Mouse (Mus musculus): ENCODE results near the gene Slc11a2.
A peak's percentile ranks its signal among the peaks of the same experiment; 100 is the strongest.
"Not testable (repeated sequence)": the region's sequence is repeated elsewhere in the genome, so short reads cannot be mapped to it uniquely, and the experiment has no call there.

Slc11a2 gene

DNA sequence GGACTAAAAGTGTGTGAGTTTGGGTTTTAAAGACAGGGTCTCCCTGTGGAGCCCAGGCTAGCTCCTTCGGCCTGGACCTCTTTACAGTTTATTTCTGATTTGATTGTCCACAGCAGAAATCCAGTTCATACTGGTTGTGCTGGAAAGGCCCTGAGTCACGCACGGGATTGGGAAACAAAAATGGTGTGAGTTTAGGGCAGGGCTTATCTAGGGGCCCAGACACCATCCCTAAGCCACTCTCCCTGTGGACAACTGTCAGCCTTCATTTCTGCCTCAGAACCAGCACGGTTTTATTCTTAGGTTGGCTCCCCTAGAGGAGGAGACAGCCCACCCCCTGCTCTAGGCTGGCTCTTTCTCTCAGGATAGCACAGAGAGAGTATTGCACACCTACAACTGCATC is 8.4 kb upstream of the Slc11a2 start:
- DNase-seq (ENCODE audit: low spot score): no peak

DNA sequence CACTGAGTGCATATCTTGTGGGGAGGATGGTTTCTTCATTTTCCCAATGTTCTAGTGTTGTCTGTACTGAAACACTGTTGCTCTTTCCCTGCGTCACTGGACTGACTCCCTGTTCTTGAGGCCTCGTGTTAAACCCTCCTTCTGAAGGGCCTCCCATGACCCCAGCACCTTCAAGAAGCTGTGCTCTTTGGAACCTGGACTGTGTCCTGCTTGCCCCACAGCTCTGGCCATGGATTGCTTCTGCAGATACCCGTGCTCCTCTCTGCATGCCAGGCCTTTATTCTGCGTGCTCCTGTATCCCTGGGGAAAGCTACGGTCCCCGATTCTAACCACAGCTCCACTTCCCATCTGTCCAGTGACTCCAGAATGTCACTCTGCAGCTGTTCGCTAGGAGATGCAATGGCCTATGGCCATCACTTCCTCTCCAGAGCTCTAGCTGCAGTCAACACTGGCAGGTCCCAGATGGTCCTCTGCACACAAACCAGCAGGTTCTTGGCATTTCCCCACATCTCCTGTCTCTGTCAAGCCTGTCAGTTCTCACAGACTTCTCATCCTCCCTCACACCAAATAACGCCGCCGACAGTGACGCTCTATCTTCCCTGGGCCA is 5.2 kb upstream of the Slc11a2 start:
- no peak for DNase-seq (ENCODE audit: low spot score)

DNA sequence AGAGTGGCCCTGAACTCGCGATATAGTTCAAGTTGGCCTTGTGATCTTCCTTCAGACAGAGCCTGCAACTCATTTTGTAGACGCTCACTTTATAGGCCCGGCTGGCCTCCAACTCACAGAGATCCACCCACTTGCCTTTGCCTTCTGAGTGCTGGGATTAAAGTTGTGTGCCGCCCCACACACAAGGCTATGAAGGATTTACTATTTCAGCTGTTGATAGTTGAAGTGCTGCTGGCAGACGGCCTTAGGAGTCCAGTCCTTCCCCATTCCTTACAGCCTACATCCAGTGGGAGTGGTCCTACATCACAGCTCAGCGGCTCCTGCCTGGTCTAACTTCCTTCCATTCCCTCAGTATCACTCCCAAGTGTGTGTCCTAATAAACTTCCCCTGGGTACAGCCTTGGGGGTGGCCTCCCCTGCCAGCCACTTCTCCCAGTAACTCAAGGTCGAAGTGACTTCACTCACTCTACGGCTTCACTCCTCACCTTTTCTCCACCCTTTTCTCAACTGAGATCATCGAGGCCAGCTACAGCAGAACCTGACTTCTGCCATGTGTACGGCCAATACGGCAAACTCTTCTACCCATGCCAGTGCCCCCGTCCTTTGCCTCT is 3.5 kb upstream of the Slc11a2 start:
- DNase-seq (ENCODE audit: low spot score): no peak

DNA sequence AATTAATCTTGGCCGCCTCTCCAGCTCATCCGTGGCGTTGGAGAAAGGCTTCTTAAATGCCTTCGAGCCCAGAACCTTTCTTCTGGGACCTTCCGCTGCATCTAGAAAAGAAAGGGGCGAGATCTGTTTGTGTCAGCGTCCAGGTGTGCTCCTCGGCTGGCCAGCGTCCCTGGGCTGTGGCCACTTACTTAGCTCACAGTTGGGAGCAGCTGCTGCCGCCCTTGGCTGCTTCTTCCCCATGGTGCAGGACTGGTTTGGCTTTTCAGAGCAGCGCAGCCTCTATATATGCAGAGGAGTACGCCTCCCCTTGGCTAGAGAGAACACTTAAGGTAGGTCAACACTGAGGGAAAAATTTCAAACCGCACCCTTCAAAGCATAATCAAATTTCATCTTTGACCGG is 956 bp downstream of the Slc11a2 start:
- no peak for DNase-seq (ENCODE audit: low spot score)

DNA sequence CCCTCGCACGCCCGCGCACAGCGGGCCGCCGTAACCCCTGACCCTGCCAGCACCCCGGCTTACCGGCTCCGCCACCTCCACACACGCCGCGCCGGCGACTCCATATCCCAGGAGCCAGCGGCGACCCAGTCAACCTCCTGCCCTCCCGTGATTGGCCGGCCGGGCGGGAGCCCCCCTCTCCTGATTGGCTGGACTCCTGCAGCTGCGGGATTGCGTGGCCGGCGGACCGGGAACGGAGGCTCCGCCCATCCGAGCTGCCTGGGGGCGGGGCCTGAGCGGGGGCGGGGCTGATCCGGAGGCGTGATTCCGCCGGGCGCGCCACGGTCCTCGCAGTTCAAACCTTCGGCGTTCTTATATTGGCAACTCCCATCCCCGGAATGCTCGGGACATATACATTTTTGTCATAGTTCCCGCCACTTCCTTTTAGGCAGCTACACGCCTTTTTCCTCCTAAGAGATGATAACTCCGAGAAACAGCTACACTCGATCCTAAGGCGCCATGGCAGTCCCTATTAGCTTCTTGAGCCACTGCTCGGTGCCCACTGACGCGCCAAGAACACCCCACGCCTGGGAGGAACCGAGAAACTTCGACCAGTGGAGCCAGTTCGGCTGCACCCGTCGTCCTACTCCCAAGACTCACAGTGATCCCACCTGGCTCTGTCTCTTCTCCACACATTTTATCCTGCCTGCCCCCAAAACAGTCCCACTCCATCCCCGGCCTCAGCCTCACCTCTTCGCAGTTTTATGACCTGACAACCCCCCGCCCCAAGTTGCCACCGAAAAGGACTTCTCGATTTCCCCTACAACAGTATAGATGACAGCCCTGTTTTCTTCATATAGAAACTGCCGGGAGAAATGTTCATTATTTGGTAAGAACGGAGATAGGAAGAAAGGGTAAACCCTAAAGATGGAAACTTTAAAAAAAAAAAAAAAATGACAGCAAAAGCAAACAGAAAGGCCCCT is 1.7 kb downstream of the Slc11a2 start:
- peak; percentile 96 for DNase-seq (ENCODE audit: low spot score)

DNA sequence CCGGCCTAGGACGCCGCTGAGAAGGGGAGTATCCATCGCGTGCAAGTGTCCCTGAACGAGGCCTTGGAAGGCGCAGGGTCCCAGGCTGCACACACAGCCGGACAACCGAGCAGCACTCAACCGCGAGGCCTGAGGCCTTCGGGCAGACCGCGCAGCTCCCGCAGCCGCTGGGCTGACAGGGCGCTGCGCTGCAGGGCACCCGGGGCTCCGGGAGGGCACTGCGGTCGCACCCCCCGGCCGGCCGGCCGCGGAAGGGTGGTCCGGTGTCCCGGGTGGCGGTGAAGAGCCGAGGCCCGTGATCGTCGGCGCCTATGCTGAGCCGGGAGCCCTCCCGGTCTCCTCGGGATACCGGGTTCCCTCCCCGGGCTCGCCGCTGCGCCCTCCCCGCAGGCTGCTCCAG is 2.4 kb downstream of the Slc11a2 start:
- DNase-seq (ENCODE audit: low spot score): no peak

DNA sequence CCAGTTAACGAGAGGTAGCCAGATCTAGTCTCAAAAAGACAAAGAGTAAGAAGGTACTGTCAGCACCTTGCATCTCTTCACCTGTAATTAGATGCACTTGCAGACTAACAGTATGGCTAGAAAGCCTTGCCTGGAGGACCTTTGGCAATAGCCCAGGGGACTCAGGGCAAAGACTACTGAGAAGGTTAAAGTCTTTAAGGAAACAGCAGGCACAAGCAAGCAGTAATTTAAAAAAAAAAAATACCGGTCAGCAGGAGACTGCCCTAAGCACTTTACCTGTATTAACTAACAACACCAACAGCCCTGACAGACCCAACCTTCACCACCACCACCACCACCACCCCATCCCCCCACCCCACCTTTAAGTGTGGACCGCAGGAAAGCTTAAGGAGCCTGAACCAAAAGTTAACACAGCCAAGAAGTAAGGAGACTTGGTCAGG is 3.1 kb downstream of the Slc11a2 start, which contains the start of gene Gm5475:
Gene Gm5475, plus strand, starts transcription at position 390 of the 440 bp plus-strand sequence.
- DNase-seq (ENCODE audit: low spot score): not testable (repeated sequence)

DNA sequence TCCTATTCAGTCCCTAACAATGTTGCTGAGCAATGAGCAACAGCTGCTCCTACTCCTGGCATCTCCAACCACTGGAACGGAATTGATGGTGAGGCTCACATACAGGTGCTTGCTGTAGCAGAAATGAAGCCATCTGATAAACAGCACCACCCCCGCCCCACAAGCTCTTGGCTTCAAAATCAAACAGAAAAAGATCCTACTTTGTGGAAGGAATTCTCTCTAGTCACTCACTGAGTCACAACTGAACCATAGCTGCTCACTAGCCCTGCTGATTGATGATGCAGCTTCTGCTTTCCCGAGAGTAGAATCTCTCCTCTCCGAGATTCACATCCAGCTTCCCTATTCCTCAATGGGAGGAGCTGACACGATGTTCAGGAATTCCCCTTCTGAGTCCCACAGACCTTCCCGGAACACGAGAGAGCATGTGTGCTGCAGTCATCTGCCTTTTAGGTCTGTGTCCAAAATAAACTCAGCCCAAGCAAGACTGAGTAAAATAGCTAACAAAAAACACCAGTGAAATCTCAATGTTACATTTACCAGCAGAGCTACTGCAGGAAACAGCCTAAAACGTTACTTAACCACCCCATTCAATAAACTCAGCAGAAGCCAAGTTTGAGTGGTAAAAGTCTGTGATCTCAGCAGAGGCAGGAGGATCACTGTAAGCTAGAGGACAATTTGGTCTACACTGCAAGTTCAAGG is 3.7 kb downstream of the Slc11a2 start:
- no peak for DNase-seq (ENCODE audit: low spot score)

DNA sequence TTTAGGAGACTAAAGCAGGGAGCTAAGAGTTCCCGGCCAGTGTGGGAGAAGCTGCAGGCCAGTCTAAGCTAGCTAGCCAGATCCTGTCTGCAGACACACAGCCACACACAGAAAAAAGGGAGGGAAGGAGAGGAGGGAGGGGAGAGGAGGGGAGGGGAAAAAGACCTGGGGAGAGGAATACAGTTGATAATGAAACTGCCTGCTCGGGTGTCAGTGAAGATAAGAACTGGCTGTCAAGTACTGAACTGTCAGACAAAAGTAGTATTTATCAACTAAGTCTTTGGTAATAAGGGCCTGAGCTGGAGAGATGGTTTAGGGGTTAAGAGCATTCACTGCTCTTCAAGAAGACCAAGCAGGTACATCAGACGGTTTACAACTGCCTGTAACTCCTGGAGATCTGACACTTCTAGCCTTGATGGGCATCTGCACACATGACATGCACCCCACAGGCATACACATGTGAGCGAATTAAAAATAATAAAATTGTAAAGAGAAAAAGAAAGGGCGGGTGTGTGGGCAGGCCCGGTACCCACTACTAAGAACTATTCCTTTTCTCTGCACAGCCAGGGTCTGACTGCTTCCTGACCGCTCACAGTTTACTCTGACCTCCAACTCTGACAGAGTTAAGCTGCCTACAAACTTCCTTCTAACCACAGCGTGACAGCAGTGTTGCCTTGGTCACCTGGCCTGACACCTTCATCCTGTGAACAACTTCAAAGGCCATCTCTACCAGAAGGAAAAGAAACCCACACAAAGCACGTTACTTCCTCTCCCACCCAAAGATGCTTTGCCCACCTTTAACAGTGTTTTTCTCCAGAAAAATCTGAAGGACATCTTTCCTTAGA is 4.7 kb downstream of the Slc11a2 start:
- no peak for DNase-seq (ENCODE audit: low spot score)

DNA sequence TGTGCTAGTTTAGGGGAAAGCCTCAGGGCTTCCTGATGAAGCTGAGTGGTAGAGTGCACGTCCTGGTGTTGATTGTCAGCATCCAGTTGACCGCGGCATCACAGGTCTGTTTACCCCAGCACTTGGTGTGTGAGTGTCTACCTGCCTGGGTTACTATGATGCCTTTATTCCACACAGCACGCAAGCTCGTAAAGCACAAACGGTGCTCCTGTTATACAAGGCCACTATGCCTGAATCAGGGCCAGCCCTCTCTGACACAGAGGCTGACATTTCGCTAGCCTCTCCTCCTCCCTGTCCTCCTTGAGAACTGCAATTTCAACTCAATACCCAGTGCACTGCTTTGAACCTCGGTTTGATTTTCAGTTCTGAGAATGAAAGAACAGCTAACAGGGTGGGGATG is 5.6 kb downstream of the Slc11a2 start:
- DNase-seq (ENCODE audit: low spot score): no peak

DNA sequence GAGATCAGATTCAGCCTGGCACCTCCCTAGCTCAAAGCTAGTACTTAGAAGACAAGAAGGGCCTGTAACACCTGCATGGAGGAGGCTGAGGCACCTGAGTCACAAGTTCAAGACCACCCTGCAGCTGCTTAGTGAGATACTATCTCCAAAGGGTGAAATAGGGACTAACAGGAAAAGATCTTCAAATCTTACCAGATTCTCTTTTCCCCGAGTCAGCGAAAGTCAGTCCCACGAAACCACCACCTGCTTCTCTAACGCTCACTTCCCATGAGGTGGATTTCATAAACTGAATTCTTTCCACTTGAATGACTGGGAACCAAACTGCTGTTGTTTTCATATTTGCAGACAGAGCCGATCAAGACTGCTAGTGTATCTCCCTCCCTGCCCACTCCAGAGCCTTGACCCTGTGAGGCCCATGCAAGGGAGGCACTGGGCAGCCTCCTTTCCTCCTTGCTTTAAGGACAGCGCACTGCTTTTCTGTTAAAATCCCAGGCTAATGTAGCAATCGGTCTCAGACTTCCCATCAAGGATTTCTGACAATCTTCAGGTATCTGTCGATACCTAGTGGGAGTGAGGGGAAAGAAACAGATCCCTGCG is 6.9 kb downstream of the Slc11a2 start:
- DNase-seq (ENCODE audit: low spot score): no peak

DNA sequence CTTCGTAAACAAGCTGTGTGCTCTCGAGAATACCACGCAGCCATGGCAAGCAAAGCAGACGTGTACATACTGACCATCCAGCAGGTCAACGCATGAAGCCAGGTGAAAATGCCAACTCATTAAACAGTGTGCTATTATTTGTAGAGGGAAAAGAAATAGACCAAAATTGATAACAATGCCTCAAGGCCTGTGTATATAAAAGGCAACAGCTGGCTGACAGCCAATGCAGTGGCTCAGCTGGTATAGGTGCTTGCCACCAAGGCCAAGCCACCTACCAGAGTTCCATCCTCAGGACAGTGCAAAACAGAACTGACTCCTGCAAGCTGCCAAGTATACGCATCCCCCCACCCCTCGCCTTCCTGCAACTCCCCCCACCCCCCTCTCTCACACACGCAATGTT is 9.2 kb downstream of the Slc11a2 start:
- no peak for DNase-seq (ENCODE audit: low spot score)

DNA sequence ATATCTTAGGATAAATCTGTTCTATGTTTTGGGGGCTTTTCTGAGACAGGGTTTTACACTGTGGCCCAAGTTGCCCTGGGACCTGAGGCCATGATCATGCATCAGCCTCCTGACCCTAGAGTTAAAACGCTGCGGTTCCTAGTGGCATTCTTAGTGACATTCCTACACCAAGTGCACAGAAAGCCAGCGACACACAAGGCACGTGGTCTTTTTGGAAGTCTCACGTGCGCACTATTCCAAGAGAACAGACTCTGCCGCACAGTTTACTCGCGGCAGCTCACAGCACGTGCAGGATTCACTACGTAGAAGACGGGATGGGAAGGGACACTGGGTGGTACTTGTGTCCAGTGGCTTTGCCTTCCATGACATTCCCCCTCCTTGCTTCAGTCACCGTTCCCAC is 9.9 kb downstream of the Slc11a2 start:
- no peak for DNase-seq (ENCODE audit: low spot score)

DNA sequence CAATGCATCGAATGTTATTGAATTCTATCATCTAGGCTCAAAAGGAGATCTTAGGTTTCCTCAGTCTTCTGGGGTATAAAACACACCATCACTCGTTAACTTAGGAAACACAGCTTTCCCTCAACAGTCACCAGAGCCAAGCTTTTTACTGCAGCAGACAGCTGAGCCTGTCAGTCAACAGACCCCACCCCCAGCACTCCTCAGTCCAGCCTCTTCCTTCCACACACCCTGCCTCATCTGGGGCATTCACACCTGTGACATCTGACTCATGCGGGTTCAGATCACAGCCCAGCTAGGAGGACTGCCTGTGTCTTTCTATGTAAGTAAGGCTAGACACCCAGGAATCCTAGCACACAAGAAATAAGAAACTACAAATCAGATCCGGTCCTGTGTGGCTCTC is 10.9 kb downstream of the Slc11a2 start:
- DNase-seq (ENCODE audit: low spot score): no peak

DNA sequence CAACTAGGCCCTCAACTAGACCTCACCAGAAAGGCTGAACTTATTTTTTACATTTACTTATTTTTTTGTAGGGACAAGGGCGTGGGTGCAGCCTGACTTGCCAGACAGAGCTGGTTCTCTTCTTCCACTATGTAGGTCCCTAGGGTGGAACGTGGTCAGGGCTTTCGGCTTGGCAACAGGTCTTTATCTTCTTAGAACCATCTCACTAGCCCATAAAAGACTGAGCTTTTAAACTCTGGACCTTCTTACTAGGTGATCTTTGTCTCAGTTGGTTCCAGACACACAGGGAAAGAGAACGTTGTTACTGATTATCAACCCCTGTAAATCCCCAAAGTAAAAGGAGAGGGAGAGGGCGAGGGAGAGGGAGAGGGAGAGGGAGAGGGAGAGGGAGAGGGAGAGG is 11.6 kb downstream of the Slc11a2 start:
- no peak for DNase-seq (ENCODE audit: low spot score)

DNA sequence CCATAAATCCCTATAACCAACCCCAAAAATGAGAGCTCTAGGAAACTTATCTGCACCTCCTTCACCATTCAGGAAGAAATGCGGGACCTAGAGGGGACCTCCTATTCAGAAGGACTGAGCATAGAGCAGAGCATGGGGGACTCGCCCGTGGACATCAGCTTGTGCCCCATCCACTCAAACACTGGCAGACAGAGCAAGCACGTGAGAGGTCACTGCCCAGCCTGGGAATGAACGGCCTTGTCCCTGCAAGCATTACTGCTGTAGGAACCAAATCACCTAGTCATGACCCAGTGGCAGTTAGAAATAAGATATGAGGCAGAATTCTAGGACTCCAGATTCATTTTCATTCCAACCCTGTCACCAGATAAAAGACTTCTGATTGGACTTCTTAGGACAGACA is 13.1 kb downstream of the Slc11a2 start:
- no peak for DNase-seq (ENCODE audit: low spot score)

DNA sequence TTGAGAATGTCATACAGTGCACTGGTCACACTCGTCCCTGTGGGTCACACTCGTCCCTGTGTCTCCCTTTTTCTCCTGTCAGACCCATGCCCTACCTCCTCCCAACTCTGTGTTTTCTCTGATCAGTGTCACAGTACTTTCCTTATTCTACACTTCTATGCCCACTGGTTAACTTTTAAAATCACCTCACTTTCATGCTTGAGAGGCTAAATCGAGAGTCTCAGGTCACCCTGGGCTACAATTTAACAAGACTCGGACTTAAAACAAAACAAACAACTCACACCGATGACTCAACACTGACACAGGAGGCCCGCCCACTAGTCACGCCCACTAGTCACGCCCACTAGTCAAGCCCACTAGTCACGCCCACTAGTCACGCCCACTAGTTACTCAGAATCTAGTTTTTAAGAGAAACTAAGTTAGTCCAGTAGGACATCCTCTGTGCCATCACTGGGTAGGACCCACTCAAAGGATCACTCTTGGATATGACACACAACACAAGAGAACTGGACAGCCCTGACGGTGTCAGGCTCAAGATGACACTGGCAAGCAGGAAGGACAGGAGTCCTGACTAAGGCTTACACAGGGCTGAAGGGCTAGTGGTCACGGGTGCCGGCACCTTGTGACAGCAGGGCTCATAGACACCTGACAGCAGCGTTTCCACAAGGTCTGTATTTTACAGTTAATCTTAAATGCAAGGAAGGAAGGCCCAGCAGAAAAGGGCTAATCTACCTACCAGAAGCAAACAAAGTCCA is 13.8 kb downstream of the Slc11a2 start:
- no peak for DNase-seq (ENCODE audit: low spot score)

DNA sequence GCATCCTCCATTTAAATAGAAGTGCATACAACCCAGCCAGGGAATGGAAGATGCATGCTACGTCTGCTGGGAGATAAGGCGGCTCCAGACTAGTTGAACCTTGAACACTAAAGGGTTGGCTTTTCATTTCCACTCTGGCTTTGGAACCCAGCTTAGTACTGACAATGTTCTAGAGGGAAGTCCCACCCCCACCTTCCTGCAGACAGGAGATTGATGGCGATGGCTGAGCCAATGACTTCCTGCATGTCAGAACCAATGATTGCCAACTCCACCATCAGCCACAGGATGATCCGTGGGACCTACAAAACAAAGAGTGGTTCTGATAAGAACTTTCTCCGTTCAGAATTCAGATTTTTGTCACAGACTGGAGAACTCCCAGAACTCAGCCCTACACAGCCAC is 18.8 kb downstream of the Slc11a2 start:
- DNase-seq (ENCODE audit: low spot score): no peak

DNA sequence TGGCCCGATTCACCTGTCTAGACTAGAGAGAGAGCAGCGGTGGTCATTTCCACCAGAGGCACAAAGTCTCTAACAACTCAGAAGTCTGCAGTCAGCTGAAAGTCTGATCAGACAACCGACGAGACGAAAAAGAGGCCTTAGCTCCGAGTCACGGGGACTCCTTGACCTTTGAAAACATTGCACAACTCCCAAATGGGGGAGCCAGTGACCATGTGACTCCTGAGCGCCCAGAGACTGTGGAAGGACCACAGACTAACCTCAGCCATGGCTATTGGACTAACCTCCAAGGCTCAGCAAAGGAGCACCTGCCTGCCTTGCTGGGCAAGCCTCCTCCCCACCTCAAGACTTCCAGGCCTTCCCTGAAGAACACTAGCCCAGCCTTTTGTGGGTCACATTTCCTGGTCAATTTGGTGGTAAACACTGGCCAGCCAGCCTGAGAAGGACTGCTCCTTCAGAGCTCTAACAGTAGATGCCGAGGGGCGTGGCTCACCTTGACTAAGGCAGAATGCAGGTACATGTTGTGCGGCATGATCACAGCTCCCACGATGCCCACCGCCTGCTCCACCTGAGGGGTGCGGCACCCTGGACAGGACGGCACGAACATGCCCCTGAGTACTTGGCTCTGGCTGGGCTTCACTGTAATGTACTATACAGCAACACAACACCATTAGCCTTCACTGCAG is 21.4 kb downstream of the Slc11a2 start:
- DNase-seq (ENCODE audit: low spot score): no peak

DNA sequence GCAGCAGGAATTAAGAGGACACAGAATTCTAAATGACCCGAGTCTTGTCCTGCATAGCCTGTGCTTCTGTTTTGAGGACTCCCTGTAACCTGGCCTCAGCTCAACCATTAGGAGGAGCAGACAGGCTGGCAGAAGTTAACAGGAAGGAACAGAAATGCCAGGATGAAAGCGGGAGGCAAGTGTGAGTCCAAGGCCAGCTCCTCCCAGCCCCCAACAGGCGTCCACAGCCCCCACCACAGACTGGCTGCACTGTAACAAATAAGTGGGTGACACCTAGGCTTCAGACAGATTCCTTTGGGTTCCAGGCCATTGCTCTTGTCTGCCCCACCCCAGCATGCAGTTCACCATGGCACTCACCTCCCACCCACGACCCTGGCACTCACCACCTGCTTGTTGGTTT is 22.1 kb downstream of the Slc11a2 start:
- DNase-seq (ENCODE audit: low spot score): no peak
